Mouse (Mus musculus): ENCODE measurements around the gene Pacs1. TPM values are rescaled to one million over a fixed set of nuclear protein-coding genes. Genes with fewer than 3 reads are reported as not detected.

Pacs1 gene
- polyA plus RNA-seq, 1 experiment = 47.0 TPM

GRCm38 (mm10) chr19:5113783-5114182 is 159.1 kb downstream of the Pacs1 start:
- TF ChIP-seq CTCF (IDR thresholded peaks at IDR 0.05; ENCODE audit: extremely low read depth, insufficient read depth, low read length) (no peak), POLR2A (IDR thresholded peaks at IDR 0.05; ENCODE audit: extremely low read depth, insufficient read depth, low read length) (no peak)
- H3K27ac ChIP-seq (ENCODE audit: insufficient read depth, low read length) = no peak overlapping the region; the same call in 1 of the 2 replicates
- no peak overlapping the region for H3K4me3 ChIP-seq (ENCODE audit: insufficient read depth, low read length)
- H3K4me1 ChIP-seq (ENCODE audit: control insufficient read depth, insufficient read depth, low read length) = peaks cover 5% of the 10 kb centered on the region; the same call in 1 of the 2 replicates

- Histone ChIP-seq H3K4me3 (ENCODE audit: insufficient read depth, low read length) (no peak overlapping the region), H3K27ac (ENCODE audit: insufficient read depth, low read length) (no peak overlapping the region), H3K4me1 (ENCODE audit: control insufficient read depth, insufficient read depth, low read length) (peaks cover 10% of the 10 kb centered on the region; the same call in 1 of the 2 replicates)
- TF ChIP-seq POLR2A (IDR thresholded peaks at IDR 0.05; ENCODE audit: extremely low read depth, insufficient read depth, low read length) (no peak), CTCF (IDR thresholded peaks at IDR 0.05; ENCODE audit: extremely low read depth, insufficient read depth, low read length) (peak; percentile 23; the same call in 1 of the 2 replicates)
Observed at GRCm38 (mm10) chr19:5109659-5110453, 163.1 kb downstream of the Pacs1 start.

GRCm38 (mm10) chr19:5108702-5109101 is 164.2 kb downstream of the Pacs1 start:
- TF ChIP-seq CTCF (IDR thresholded peaks at IDR 0.05; ENCODE audit: extremely low read depth, insufficient read depth, low read length) = no peak
- no peak overlapping the region for H3K4me3 ChIP-seq (ENCODE audit: insufficient read depth, low read length)
- no peak overlapping the region for H3K27ac ChIP-seq (ENCODE audit: insufficient read depth, low read length)
- H3K4me1 ChIP-seq (ENCODE audit: control insufficient read depth, insufficient read depth, low read length) = peaks cover 7% of the 10 kb centered on the region; the same call in 1 of the 2 replicates

GRCm38 (mm10) chr19:5108271-5108575 is 164.7 kb downstream of the Pacs1 start:
- H3K4me3 ChIP-seq (ENCODE audit: insufficient read depth, low read length) = no peak overlapping the region
- no peak overlapping the region for H3K27ac ChIP-seq (ENCODE audit: insufficient read depth, low read length)
- H3K4me1 ChIP-seq (ENCODE audit: control insufficient read depth, insufficient read depth, low read length) = peaks cover 6% of the 10 kb centered on the region; the same call in 1 of the 2 replicates
- TF ChIP-seq CTCF (IDR thresholded peaks at IDR 0.05; ENCODE audit: extremely low read depth, insufficient read depth, low read length) (peak; percentile 17; the same call in 1 of the 2 replicates), POLR2A (IDR thresholded peaks at IDR 0.05; ENCODE audit: extremely low read depth, insufficient read depth, low read length) (no peak)

GRCm38 (mm10) chr19:5107556-5108270 is 165.2 kb downstream of the Pacs1 start:
- Histone ChIP-seq H3K27ac (ENCODE audit: insufficient read depth, low read length) (no peak overlapping the region), H3K4me1 (ENCODE audit: control insufficient read depth, insufficient read depth, low read length) (peaks cover 6% of the 10 kb centered on the region; the same call in 1 of the 2 replicates), H3K4me3 (ENCODE audit: insufficient read depth, low read length) (no peak overlapping the region)
- no peak for TF ChIP-seq POLR2A (IDR thresholded peaks at IDR 0.05; ENCODE audit: extremely low read depth, insufficient read depth, low read length)
- TF ChIP-seq CTCF (IDR thresholded peaks at IDR 0.05; ENCODE audit: extremely low read depth, insufficient read depth, low read length) = no peak

GRCm38 (mm10) chr19:5106731-5107191 is 166.2 kb downstream of the Pacs1 start, which contains the start of gene Rab1b:
Gene Rab1b, minus strand, starts transcription at chr19:5107072.
- Histone ChIP-seq H3K27ac (ENCODE audit: insufficient read depth, low read length) (peak within 1 kb of the TSS; percentile 96), H3K4me1 (ENCODE audit: control insufficient read depth, insufficient read depth, low read length) (peaks cover 6% of the 10 kb centered on the region; the same call in 1 of the 2 replicates), H3K4me3 (ENCODE audit: insufficient read depth, low read length) (peak within 1 kb of the TSS; percentile 73)
- TF ChIP-seq CTCF (IDR thresholded peaks at IDR 0.05; ENCODE audit: extremely low read depth, insufficient read depth, low read length) = no peak
- no peak; the same call in 1 of the 2 replicates for TF ChIP-seq POLR2A (IDR thresholded peaks at IDR 0.05; ENCODE audit: extremely low read depth, insufficient read depth, low read length)

- H3K4me1 ChIP-seq (ENCODE audit: control insufficient read depth, insufficient read depth, low read length) = peaks cover 6% of the 10 kb centered on the region; the same call in 1 of the 2 replicates
- no peak for TF ChIP-seq POLR2A (IDR thresholded peaks at IDR 0.05; ENCODE audit: extremely low read depth, insufficient read depth, low read length)
- TF ChIP-seq CTCF (IDR thresholded peaks at IDR 0.05; ENCODE audit: extremely low read depth, insufficient read depth, low read length) = no peak
Observed at GRCm38 (mm10) chr19:5106074-5106473, 166.8 kb downstream of the Pacs1 start.

GRCm38 (mm10) chr19:5098363-5099143 is 174.4 kb downstream of the Pacs1 start, which contains the start of gene Cnih2:
Gene Cnih2, minus strand, starts transcription at chr19:5098521.
- 0 out of 2 replicates have a peak within 1 kb of the TSS, but pooled peaks have one; percentile 76 for H3K27ac ChIP-seq (ENCODE audit: insufficient read depth, low read length)
- H3K4me3 ChIP-seq (ENCODE audit: insufficient read depth, low read length) = peak within 1 kb of the TSS; percentile 55
- TF ChIP-seq POLR2A (IDR thresholded peaks at IDR 0.05; ENCODE audit: extremely low read depth, insufficient read depth, low read length) = peak; percentile 59
- TF ChIP-seq CTCF (IDR thresholded peaks at IDR 0.05; ENCODE audit: extremely low read depth, insufficient read depth, low read length) = no peak
- H3K4me1 ChIP-seq (ENCODE audit: control insufficient read depth, insufficient read depth, low read length) = peaks cover 2% of the 10 kb centered on the region; the same call in 1 of the 2 replicates

More at GRCm38 (mm10) chr19:5106074-5106473, 166.8 kb downstream of the Pacs1 start:
- H3K4me3 ChIP-seq (ENCODE audit: insufficient read depth, low read length) = peak overlapping the region; percentile 73
- peak overlapping the region; percentile 96 for H3K27ac ChIP-seq (ENCODE audit: insufficient read depth, low read length)

All from cortical plate, adult 2 months (tissue).